Mouse (Mus musculus): Measurements from ENCODE around the gene Ripply3.
"Not testable (repeated sequence)": the region's sequence is repeated elsewhere in the genome, so short reads cannot be mapped to it uniquely, and the experiment has no call there.

The Ripply3 gene

GRCm38 (mm10) chr16:94315215-94315614 is 13.0 kb upstream of the Ripply3 start:
- no peak for DNase-seq

- DNase-seq = peak; percentile 79 to 86
These were observed 10.5 kb upstream of the Ripply3 start for GRCm38 (mm10) chr16:94317752-94318151.

- DNase-seq = no peak
These were observed 8.0 kb upstream of the Ripply3 start for GRCm38 (mm10) chr16:94320223-94320622.

DNA sequence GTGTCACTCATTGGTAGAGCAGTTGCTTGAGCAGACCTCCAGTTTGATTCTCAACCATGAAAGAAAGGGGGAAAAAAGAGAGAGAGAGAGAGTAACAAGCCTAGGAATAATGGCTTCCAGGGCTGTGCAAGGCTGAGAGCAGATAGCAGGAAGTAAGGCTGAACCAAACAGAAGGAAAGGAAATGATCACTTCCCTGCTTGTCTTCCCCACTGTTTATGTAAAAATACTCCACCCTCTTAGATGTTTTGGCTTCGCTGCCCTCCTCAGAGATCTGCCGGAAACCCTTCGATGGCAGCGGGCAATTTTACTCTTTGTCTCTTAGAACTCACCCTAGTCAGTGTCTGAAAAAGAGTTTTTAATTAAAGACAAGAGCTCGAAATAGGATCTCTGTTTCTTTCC is 4.5 kb upstream of the Ripply3 start:
- DNase-seq = peak in 1 of 2 experiments; percentile 31

DNA sequence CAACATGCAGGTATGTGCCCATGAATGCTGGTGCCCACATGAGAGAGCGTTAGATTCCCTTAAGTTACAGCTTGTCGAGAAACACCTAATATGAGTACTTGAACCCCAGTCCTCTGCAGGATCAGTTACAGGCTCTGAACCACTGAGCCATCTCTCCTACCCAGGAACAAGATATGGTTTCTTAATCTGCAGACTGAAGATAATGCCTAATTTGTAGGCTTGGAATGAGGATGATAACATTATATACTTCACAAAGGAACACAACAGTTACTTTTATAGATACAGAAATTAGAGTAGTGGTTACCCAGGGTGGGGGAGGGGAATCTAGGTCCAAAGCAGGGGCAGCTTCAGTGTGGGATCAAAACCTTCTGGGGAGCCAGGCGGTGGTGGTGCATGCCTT is 2.2 kb upstream of the Ripply3 start:
- no peak for DNase-seq

- DNase-seq = peak in 1 of 2 experiments; percentile 37
These were observed 954 bp downstream of the Ripply3 start for GRCm38 (mm10) chr16:94328881-94329867.

DNA sequence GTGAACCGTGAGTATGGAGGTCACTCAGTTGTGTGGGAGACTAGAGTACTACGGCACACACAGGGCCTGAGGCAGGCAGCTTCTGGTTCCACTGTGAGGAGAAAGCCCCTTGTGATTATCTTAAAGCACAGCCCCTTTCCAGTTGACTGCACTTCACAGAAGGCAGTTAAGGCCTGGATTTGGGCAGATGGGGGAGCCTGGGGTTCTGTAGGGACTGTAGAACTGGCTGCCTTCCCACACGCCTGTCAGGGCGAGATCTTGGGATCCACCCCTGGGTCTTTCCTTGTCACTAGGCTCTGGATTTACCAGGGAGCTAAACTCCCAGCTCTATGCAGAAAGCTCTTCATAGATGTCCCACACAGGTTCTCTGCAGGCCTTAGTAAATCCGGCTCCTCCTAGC is 2.2 kb downstream of the Ripply3 start:
- no peak for DNase-seq

DNA sequence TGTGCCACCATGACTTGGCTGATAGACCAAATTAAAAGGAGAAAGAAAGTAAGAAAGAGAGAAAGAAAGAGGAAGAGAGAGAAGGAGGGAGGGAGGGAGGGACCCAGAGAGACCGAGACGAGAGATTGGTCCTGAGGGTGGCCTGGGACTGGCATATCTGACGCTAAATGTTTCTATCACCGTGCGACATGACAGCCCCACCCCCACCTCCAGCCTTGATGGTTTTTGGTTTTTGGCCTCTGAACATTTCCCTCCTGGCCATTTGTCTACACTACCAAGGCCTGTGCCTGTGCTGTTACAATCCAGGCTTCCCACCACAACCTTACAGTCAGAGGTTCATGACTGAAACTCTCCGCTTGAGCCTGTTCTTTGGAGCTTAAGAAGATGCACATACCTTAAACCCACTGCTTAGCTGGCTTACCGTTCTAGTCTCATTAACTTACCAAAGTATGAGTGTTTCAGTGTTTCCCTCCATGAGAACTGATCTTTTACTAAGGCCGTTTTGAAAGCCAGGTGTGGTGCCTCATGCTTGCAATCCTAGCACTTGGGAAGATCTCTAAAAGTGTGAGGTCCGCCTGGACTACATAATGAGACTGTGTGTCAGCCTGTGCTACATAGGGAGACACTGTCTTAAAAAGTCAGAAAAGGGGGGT is 3.1 kb downstream of the Ripply3 start:
- no peak for DNase-seq

- peak; percentile 76 to 92 for DNase-seq
These were observed 3.6 kb downstream of the Ripply3 start for GRCm38 (mm10) chr16:94331886-94332252.

DNA sequence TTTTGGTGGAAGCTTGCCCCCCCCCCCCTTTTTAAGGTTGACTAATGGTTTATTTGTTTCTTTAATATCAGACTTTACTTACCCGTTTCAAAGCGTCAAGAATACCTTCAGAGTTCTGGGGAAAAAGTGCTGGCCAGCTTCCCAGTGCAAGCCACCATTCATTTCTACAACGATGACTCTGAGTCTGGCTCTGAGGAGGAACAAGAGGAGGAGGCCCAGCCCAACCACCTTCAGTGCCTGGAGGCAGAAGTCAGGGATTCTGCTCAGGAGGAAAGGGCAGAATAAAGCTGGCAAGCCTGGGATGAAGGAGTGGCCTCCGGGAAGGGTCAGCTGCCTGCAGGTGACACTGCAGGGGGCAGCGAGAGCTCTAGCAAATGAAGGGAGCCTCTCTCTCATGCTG is 7.4 kb downstream of the Ripply3 start:
- DNase-seq = no peak

DNA sequence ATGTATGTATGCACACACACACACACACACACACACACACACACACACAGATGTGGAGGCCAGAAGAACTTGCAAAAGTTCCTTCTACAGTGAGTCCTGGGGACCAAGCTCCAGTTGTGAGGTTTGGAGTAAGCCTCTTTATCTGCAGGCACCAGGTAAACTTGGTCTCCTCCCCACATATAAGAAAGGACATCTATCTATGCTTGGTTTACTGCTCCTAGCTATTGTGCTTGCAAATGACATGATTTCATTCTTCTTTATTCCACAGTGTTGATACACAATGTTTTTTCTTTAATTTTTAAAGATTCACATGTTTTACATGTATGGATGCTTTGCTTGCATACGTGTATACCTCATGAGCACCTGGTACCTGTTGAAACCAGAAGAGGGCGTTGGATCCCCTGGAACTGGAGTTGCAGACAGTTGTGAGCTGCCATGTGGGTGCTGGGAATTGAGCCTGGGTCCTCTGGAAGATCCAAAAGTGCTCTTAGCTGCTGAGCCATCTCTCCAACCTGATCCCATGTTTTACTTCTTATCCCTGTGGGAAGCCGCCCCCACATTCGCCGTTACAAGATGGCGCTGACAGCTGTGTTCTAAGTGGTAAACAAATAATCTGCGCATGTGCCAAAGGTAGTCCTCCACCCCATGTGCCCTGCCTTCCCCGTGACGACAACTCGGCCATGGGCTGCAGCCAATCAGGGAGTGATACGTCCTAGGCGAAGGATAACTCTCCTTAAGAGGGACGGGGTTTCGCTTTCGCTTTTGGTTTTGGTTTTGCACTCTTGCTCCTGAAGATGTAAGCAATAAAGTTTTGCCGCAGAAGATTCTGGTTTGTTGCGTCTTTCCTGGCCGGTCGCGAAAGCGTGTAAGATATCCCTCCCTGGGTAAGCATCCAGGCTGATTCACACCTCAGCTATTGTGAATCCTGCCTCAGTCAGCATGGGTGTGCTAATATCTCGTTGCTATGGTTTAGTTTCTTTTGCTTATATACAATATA is 11.2 kb downstream of the Ripply3 start:
- not testable (repeated sequence) for DNase-seq

GRCm38 (mm10) chr16:94345733-94346132 is 17.5 kb downstream of the Ripply3 start:
- no peak for DNase-seq

- no peak for DNase-seq
These were observed 19.0 kb downstream of the Ripply3 start for GRCm38 (mm10) chr16:94347080-94347731.

DNA sequence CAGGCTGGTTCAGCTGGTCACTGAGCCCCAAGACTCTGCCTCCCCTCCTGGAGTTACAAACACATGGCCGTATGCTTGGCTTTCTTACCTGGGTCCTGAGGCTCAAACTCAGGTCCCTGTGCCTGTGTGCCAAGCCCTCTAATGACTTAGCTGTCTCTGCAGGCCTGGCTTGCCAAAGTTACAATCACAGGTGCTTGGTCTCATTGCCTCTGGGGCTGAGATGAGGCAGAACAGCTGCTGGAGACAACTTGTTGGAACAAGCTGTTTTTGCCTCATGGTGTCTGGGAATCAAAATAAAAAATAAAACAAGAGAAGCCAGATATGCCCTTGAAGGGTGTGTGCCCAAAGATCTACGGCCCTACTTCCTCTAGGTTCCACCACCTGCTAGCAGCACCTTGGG is 20.6 kb downstream of the Ripply3 start:
- no peak for DNase-seq

DNA sequence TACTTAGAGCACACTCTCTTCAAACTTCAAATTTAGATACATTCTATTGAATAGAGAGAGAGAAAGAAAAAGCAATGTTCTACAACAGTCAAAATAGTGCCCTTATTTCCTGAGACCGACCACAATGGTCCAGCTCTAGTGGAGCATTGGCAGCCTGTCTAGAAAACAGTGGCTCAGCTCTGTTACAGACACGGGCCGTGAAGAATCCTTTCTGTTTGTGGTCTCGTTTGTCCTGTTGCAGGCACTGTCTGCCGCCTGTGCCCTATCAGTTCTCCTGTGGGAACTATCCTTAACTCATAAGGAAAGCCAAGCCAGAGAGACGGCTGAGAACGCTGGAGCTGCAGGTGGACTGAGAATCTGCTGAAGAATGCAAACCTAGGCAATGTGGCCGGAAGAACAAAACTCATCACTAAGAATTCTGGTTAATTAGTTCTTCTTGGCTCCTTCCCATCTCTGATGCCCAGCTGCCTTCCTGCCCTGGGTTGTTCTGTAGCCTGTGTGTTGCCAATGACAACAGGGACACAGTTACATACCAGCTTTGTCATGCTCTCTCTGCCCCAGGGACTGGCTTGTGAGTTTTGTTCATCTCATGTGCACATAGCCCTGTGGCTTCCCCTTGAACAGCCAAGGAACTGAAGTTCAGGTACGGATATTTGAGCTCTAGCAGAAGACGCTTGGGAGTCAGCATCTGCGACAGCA is 21.5 kb downstream of the Ripply3 start:
- peak; percentile 34 to 42 for DNase-seq

- DNase-seq = no peak
These were observed 22.1 kb downstream of the Ripply3 start for GRCm38 (mm10) chr16:94350287-94350677.

- DNase-seq = peak in 1 of 2 experiments; percentile 25
These were observed 26.2 kb downstream of the Ripply3 start for GRCm38 (mm10) chr16:94354450-94354849.

- no peak for DNase-seq
These were observed 27.8 kb downstream of the Ripply3 start for GRCm38 (mm10) chr16:94356046-94356445.

GRCm38 (mm10) chr16:94356776-94357494 is 28.7 kb downstream of the Ripply3 start:
- DNase-seq = no peak

GRCm38 (mm10) chr16:94358091-94358490 is 29.9 kb downstream of the Ripply3 start:
- DNase-seq = no peak

All from kidney, postnatal 36 days (tissue).